Mouse (Mus musculus) left cerebral cortex, adult 18-20 months (tissue): ENCODE measurements around the gene Lsamp. TPM values are rescaled to one million over a fixed set of nuclear protein-coding genes. Genes with fewer than 3 reads are reported as not detected.

Experiments used
- DNase-seq, 2 experiments: peaks; one replicate each; pipeline ENCODE4 v3.0.0; 2021 to 2022; ENCODE audit warnings: low spot score in 2 of 2, mixed read lengths in 1 of 2
- total RNA-seq, 2 experiments: library from RNA; stranded (reverse); gene quantifications; 2 replicates each; pipeline ENCODE4 v1.2.3; 2021

Gene Lsamp
- total RNA-seq, 2 experiments from 2014 or later = 200 to 230 TPM

GRCm38 (mm10) chr16:41996956-41997355, 2012.8 kb downstream of the Lsamp start:
- DNase-seq = peak in 1 of 2 experiments; percentile 34

- no peak for DNase-seq
Measured at GRCm38 (mm10) chr16:42002925-42003324, 2018.8 kb downstream of the Lsamp start.

- peak; percentile 43 to 57 for DNase-seq
Measured at GRCm38 (mm10) chr16:42003506-42003905, 2019.3 kb downstream of the Lsamp start.

- DNase-seq = no peak
Measured at GRCm38 (mm10) chr16:42004166-42004565, 2020.0 kb downstream of the Lsamp start.

- no peak for DNase-seq
Measured at GRCm38 (mm10) chr16:42014937-42015336, 2030.8 kb downstream of the Lsamp start.

- no peak for DNase-seq
Measured at GRCm38 (mm10) chr16:42015443-42015842, 2031.3 kb downstream of the Lsamp start.

GRCm38 (mm10) chr16:42016791-42017643, 2032.9 kb downstream of the Lsamp start:
- no peak for DNase-seq

- no peak for DNase-seq
Measured at GRCm38 (mm10) chr16:42022566-42022965, 2038.4 kb downstream of the Lsamp start.

GRCm38 (mm10) chr16:42032030-42032429, 2047.9 kb downstream of the Lsamp start:
- no peak for DNase-seq

GRCm38 (mm10) chr16:42033449-42033848, 2049.3 kb downstream of the Lsamp start:
- DNase-seq = no peak

GRCm38 (mm10) chr16:42048138-42048537, 2064.0 kb downstream of the Lsamp start:
- DNase-seq = no peak

GRCm38 (mm10) chr16:42059927-42060326, 2075.8 kb downstream of the Lsamp start:
- DNase-seq = no peak

GRCm38 (mm10) chr16:42074325-42074724, 2090.2 kb downstream of the Lsamp start:
- DNase-seq = no peak

- DNase-seq = peak in 1 of 2 experiments; percentile 6
Measured at GRCm38 (mm10) chr16:42079573-42079972, 2095.4 kb downstream of the Lsamp start.

GRCm38 (mm10) chr16:42081611-42082010, 2097.4 kb downstream of the Lsamp start:
- DNase-seq = no peak

- DNase-seq = no peak
Measured at GRCm38 (mm10) chr16:42097510-42097909, 2113.3 kb downstream of the Lsamp start.

GRCm38 (mm10) chr16:42102186-42102585, 2118.0 kb downstream of the Lsamp start:
- no peak for DNase-seq

- DNase-seq = no peak
Measured at GRCm38 (mm10) chr16:42102635-42103034, 2118.5 kb downstream of the Lsamp start.

GRCm38 (mm10) chr16:42112251-42112650, 2128.1 kb downstream of the Lsamp start:
- DNase-seq = no peak

- no peak for DNase-seq
Measured at GRCm38 (mm10) chr16:42113246-42113645, 2129.1 kb downstream of the Lsamp start.

- no peak for DNase-seq
Measured at GRCm38 (mm10) chr16:42121788-42122187, 2137.6 kb downstream of the Lsamp start.

GRCm38 (mm10) chr16:42123826-42124225, 2139.7 kb downstream of the Lsamp start:
- DNase-seq = no peak

GRCm38 (mm10) chr16:42126061-42126460, 2141.9 kb downstream of the Lsamp start:
- DNase-seq = no peak
